Mouse (Mus musculus) mouse trophoblast stem cell (cell line): ENCODE data around the gene Derl3.

Experiments used
- in situ Hi-C, 2 experiments: fragments of 300-500 bp; cut with MseI, MboI; formaldehyde crosslinking; loops; 2 replicates in 1 of 2; 3 replicates in 1 of 2; pipeline ENCODE4 v1.15.1; 2025

The Derl3 gene

GRCm38 (mm10) chr10:75913013-75913589 is 19.9 kb downstream of the Derl3 start:
- in situ Hi-C loops, result no loop called here

DNA sequence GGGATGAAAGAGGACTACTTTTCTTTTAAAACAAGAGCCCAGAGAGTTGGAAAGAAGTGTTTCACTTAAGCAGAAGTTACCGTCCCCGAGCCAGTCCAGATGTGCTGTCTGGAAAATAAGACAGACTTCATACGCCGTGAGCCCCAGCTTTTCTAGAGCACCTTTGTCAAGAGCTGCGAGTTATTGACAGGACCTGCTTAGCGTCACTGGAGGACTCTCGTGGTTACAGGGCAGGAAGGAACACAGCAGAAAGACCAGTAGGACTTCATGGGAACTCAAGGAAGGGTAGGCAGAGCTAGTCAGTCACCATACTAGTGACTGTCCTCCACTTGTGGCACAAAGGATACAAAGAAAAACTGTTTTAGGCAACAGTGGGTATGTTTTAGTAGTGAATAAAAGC is 22.3 kb downstream of the Derl3 start:
- in situ Hi-C loops, result no loop called here

DNA sequence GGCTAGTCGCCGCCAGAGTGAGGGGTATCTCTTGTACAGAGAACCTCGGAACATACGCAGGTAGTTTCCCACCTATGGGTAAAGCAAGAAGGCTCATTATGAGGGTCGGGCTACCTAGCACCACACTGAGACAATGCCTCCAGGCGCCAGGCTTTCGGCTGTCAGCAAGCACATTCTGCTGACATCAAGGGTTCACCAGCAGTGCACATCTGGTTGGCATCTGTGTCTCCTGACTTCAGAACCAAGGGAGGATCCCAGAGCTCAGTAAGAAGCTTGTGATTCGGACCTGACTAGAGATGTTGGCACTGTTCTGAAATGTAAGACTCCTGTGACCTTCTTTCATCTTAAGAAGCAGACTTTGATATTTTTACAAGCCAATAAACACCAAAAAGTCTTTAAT is 23.6 kb downstream of the Derl3 start:
- in situ Hi-C loops, result no loop called here

- in situ Hi-C loops, result no loop called here
Measured at GRCm38 (mm10) chr10:75919026-75919425, 25.8 kb downstream of the Derl3 start.

DNA sequence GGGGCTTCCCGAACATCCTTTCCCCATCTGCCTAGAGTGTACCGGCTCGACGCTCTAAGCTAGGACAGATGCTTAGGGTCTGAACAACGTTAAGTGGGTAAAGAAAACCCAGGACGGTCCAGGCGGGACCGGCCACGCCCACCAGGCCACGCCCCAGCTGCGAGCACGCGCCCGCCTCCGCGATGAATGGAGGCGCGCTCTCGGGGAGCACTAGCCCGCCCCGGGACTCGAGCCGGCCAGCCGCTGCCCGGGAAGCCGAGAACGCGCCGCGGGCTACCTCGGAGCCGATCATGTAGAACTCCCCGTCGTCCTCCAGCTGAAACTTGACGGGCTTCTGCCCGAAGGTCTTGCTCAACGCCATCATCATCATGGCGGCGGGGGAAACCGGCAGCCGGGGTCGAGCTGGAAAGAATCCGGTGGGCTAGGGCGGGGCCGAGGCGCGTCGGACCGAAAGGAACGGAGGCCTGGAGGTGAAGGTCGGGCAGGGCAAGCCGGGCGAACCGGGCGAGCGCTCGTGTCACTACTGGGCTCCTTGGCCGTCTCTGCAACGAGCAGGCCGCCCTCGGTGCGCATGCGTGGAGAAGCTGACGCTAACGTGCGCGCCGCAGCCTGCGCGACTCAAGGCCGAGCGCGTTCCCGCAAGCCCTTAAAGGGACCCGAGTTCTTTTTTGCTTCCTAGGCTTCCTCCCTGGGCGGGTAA is 28.0 kb downstream of the Derl3 start, which contains the start of gene Smarcb1:
TSS of gene Smarcb1 (minus strand) at position 592 of the 700 bp plus-strand sequence.
- in situ Hi-C loops, result no loop called here

- in situ Hi-C loops, result no loop called here
Measured at GRCm38 (mm10) chr10:75921726-75922560, 28.7 kb downstream of the Derl3 start.

GRCm38 (mm10) chr10:75924324-75924723 is 31.1 kb downstream of the Derl3 start:
- in situ Hi-C loops, result no loop called here

DNA sequence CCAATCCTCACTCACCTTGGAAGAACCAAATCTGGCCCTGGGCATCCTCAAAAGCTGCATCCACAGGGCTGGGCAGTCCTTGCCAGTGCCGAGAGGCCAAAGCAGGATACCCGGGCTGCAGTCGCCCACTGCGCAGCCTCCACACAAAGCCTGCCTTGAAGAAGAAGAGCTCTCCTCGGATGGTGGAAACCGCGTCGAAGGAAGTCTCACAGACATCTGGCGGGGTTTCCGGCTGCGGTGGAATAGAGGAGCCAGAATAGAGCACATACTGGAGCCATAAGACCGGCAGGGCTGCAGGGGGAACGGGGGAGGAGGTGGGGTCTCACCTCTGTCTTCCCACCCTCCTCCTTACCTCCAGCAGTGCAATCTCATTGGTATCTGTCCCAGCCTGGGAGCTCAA is 33.2 kb downstream of the Derl3 start:
- in situ Hi-C loops, result no loop called here

DNA sequence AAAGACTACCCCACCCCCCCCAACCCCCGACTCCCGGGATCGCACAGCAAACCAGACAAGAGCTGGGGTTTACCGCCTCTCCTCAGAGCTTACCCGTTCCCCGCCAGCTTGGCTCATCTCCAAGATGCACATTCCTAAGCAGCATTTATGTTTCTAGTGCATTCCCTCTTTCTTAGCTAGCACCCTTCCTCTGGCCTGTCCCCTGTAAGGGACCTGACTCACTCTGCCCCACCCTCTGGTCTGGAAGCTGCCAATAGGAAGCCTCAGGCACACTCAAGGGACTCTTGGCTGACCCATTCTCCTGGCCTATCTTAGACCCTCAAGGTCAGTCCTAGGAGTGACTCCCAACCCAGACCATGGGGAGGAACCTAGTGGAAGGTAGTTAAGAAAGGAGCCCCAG is 37.1 kb downstream of the Derl3 start:
- in situ Hi-C loops, result loop anchor here in 1 of 2 experiments (10.0 kb wide), 1 partner anchor 166 kb away; the partner anchor contains the start of gene Cabin1

- in situ Hi-C loops, result loop anchor here in 1 of 2 experiments (10.0 kb wide), 1 partner anchor 167 kb away; the partner anchor contains the start of gene Cabin1
Measured at GRCm38 (mm10) chr10:75931311-75931710, 38.1 kb downstream of the Derl3 start.

DNA sequence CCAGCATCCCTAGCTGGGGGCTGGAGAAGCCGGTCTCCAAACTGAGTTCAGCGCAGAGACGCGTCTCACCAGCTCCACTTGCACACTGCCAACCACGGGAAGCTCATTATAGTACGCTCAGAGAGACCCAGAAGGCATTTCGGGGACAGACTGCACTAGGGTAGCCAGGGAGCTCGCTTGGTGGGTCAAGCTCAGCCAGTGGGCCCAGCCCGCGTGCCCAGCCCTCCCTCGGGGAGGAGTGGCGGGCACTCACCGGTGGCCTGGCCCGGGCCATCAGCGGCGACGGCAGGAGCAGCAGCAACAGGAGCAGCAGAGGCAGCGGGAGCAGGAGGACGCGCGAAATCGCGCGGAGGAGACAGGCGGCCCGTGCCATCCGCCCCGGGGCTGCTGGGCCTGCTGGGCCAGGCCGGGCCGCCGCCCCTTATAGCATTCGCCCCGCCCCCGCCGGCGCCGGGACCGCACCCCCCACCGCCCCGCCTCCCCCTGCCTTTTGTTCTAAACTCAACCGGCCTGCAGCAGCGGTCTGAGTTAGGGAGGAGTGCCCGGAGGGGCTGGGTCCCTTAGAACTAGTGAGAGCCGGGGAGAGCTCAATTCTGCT is 39.0 kb downstream of the Derl3 start:
- in situ Hi-C loops, result loop anchor here in 1 of 2 experiments (10.0 kb wide), 1 partner anchor 167 kb away; the partner anchor contains the start of gene Cabin1

DNA sequence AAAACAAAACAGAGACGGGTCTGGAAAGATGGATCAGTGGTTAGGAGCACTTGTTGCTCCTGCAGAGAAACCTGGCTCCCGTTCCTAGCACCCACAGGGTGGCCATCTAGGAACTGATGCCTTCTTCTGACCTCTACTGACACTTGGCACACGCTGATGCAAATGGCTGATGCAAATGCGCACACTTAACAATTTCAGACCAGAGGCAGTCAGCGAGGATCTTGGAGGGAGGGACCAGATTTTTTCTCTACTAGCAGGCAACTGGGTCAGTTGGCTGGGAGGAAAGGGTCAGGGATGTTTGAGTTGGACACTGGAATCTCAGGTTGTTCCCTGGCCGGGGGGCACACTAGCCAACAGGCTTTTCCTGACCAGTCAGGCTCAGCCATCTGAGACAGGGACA is 39.7 kb downstream of the Derl3 start, which contains the start of gene Chchd10:
TSS of gene Chchd10 (plus strand) at position 240 of the 400 bp plus-strand sequence.
- in situ Hi-C loops, result loop anchor here in 1 of 2 experiments (10.0 kb wide), 1 partner anchor 168 kb away; the partner anchor contains the start of gene Cabin1

DNA sequence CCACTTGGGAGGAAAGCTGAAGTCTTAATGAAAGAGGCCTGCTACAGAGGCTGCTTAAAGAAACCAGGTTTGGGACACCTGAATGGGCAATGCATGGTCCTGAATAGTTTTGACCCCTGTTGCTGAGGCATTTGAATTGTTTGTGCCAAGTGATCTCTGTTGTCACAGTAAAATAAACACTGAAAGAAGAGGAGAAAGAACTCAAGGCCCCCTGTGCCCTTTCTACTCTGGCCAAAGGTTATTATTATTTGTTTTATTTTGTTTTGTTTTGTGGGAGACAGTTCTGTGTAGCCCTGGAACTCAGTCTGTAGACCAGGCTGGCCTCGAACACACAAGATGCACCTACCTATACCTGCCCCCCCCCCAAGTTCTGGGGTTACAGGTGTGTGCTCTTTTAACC is 41.8 kb downstream of the Derl3 start:
- in situ Hi-C loops, result loop anchor here in 1 of 2 experiments (10.0 kb wide), 1 partner anchor 170 kb away; the partner anchor contains the start of gene Cabin1

DNA sequence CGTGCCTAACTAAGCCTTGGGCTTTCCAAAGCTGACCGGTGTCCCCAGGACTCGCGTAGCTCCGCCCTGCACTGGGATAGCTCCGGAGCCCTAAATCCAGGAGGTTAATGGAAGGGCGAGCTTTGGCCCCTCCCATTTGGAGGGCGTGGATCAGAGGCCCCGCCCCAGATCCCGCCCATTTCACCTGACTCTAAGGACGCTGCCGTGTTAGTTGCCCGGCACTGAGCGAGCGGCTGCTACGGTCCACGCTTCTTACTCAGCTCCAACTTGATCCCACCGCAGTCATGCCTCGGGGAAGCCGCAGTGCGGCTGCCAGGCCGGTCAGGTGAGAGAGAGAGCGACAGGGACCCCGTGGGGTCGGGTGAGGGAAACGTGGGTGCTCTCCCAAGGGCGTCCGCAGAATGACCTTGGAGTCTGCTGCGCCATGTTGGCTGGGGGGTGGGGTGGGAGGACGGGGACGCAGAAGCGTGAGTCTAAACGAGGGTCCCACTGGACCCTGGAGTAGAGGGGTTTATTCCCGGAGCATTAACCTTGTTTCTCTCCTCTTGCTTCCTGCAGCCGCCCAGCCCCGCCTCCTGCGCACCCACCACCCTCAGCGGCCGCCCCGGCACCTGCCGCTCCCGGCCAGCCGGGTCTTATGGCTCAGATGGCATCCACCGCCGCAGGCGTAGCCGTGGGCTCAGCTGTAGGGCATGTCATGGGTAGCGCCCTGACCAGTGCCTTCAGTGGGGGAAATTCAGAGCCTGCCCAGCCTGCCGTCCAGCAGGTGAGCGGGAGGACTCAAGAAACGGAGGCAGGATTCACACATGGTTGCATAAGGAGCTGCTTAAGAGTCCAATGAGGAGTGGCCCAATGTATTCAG is 42.7 kb downstream of the Derl3 start, which contains the start of gene Mmp11:
TSS of gene Mmp11 (minus strand) at position 817 of the 862 bp plus-strand sequence.
- in situ Hi-C loops, result loop anchor here in 1 of 2 experiments (10.0 kb wide), 1 partner anchor 171 kb away; the partner anchor contains the start of gene Cabin1

GRCm38 (mm10) chr10:75936909-75937667 is 43.9 kb downstream of the Derl3 start:
- in situ Hi-C loops, result loop anchor here in 1 of 2 experiments (10.0 kb wide), 1 partner anchor 172 kb away; the partner anchor contains the start of gene Cabin1

GRCm38 (mm10) chr10:75937851-75938643 is 44.8 kb downstream of the Derl3 start:
- in situ Hi-C loops, result loop anchor here in 1 of 2 experiments (10.0 kb wide), 1 partner anchor 173 kb away; the partner anchor contains the start of gene Cabin1

- in situ Hi-C loops, result loop anchor here in 1 of 2 experiments (10.0 kb wide), 1 partner anchor 175 kb away; the partner anchor contains the start of gene Cabin1
Measured at GRCm38 (mm10) chr10:75939481-75940234, 46.4 kb downstream of the Derl3 start.

DNA sequence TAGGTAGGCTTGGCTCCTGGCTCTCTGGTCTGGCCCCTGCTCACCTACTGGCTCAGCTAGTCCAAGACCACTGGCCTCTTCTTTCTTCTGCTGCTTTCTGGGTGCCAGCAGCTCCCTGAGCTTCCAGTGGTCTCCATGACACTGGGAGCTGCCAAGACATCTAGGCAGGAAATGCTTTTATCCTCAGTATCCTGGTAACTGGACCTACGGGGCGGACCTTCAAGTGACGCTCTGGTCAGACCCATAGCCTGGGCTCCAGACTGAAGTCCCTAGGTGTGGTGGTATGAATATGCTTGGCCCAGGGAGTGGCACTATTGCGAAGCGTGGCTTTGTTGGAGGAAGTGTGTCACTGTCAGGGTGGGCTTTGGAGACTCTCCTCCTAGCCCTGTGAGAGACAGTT is 47.3 kb downstream of the Derl3 start, which contains the start of gene Gm867:
TSS of gene Gm867 (minus strand) at position 153 of the 400 bp plus-strand sequence.
- in situ Hi-C loops, result no loop called here
